Mouse (Mus musculus) cerebellum, postnatal 10 days (tissue): ENCODE data around the gene Caps2.
"Not testable (repeated sequence)": the region's sequence is repeated elsewhere in the genome, so short reads cannot be mapped to it uniquely, and the experiment has no call there.

Source experiments
- DNase-seq, 2 experiments: peaks; one replicate each; pipeline ENCODE4 v3.0.0; 2021; ENCODE audit warnings: mixed read lengths in 2 of 2

Gene Caps2

GRCm38 (mm10) chr10:112163168-112163766 lies at the start of gene Caps2:
TSS of gene Caps2 (plus strand) at chr10:112163621.
- DNase-seq, result peak; percentile 13 to 27

- not testable (repeated sequence) for DNase-seq
Measured at GRCm38 (mm10) chr10:112125090-112125489, 38.3 kb upstream of the Caps2 start.

- not testable (repeated sequence) for DNase-seq
Measured at GRCm38 (mm10) chr10:112127682-112128230, 35.7 kb upstream of the Caps2 start.

- no peak for DNase-seq
Measured at GRCm38 (mm10) chr10:112132194-112132593, 31.2 kb upstream of the Caps2 start.

- DNase-seq, result peak; percentile 65 to 75
Measured at GRCm38 (mm10) chr10:112138050-112138870, 25.2 kb upstream of the Caps2 start.

GRCm38 (mm10) chr10:112138871-112139430 lies 24.5 kb upstream of the Caps2 start:
- no peak for DNase-seq

GRCm38 (mm10) chr10:112139834-112140233 lies 23.6 kb upstream of the Caps2 start:
- DNase-seq, result no peak

GRCm38 (mm10) chr10:112159882-112160560 lies 3.4 kb upstream of the Caps2 start, which contains the start of gene Glipr1l3:
TSS of gene Glipr1l3 (minus strand) at chr10:112160327.
- DNase-seq, result peak; percentile 91 to 93

- DNase-seq, result not testable (repeated sequence)
Measured at GRCm38 (mm10) chr10:112177027-112177426, 13.6 kb downstream of the Caps2 start.

GRCm38 (mm10) chr10:112193919-112194318 lies 30.5 kb downstream of the Caps2 start:
- DNase-seq, result not testable (repeated sequence)

- DNase-seq, result peak; percentile 53 to 59
Measured at GRCm38 (mm10) chr10:112203463-112203862, 40.0 kb downstream of the Caps2 start.

GRCm38 (mm10) chr10:112227073-112227472 lies 63.7 kb downstream of the Caps2 start:
- no peak for DNase-seq

GRCm38 (mm10) chr10:112229091-112229843 lies 65.8 kb downstream of the Caps2 start:
- DNase-seq, result not testable (repeated sequence)

GRCm38 (mm10) chr10:112232733-112233132 lies 69.3 kb downstream of the Caps2 start:
- not testable (repeated sequence) for DNase-seq

GRCm38 (mm10) chr10:112235396-112235940 lies 72.0 kb downstream of the Caps2 start:
- DNase-seq, result peak; percentile 4 to 10

GRCm38 (mm10) chr10:112248273-112248672 lies 84.9 kb downstream of the Caps2 start:
- no peak for DNase-seq

GRCm38 (mm10) chr10:112263467-112263866 lies 100.0 kb downstream of the Caps2 start:
- no peak for DNase-seq
